Mouse (Mus musculus): ENCODE data around the gene Psme1.

Gene Psme1

GRCm38 (mm10) chr14:55571760-55572159 is 6.2 kb upstream of the Psme1 start:
- in situ Hi-C loops (cut with MboI): no loop called here

- in situ Hi-C loops (cut with MboI): no loop called here
Measured at GRCm38 (mm10) chr14:55575302-55575701, 2.6 kb upstream of the Psme1 start, which contains the start of gene Fitm1. TSS of gene Fitm1 (plus strand) at chr14:55575617.

GRCm38 (mm10) chr14:55575711-55576110 is 2.2 kb upstream of the Psme1 start:
- in situ Hi-C loops (cut with MboI): no loop called here

- in situ Hi-C loops (cut with MboI): no loop called here
Measured at GRCm38 (mm10) chr14:55576376-55576775, 1.5 kb upstream of the Psme1 start.

- in situ Hi-C loops (cut with MboI): no loop called here
Measured at GRCm38 (mm10) chr14:55578668-55579269, 846 bp downstream of the Psme1 start.

GRCm38 (mm10) chr14:55579511-55580496 is 1.9 kb downstream of the Psme1 start:
- in situ Hi-C loops (cut with MboI): no loop called here

DNA sequence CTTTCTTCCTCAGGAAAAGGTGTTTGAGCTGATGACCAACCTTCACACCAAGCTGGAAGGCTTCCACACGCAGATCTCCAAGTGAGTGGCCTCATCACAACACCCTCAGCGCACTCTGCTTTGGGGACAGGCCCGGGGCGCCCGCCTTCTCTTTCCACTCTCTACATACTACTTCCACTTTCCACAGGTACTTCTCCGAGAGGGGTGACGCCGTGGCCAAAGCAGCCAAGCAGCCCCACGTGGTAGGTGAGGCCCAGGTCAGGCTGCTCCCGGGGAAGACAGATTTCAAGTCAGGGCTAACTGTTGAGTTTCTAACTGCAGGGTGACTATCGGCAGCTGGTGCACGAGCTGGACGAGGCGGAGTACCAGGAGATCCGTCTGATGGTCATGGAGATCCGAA is 2.8 kb downstream of the Psme1 start:
- in situ Hi-C loops (cut with MboI): no loop called here

DNA sequence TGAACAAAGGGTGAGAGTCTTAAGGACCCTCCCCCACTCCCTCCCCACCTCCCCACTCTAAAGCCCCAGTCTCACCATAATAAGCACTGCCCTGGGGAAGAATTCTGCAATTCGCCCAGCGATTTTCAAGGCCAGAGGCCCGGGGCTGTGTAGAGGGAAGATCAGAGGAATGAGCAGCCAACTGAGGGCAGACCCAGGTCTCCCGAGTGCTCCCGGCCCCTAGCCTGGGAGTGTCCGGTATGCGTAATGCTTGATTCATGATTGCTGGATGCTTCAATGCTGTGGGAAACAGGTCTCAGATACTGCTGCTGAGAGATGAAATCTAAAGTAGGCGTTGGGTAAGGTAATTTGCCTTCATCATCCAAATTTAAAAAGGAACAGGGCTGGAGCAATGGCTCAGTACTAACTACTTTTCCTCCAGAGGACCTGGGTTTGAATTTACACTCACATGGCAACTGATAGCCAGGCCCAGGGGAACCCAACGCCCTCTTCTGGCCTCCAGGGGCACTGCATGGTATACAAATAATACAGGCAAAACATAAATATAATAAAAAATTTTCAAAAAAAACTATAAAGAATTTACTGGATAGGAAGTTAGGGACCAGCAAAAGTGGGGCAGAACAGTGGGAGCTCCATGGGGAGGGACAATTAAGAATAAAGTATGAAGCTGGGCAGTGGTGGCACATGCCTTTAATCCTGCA is 4.2 kb downstream of the Psme1 start:
- in situ Hi-C loops (cut with MboI): no loop called here

GRCm38 (mm10) chr14:55584303-55584701 is 6.4 kb downstream of the Psme1 start:
- in situ Hi-C loops (cut with MboI): no loop called here

- in situ Hi-C loops (cut with MboI): no loop called here
Measured at GRCm38 (mm10) chr14:55584702-55585565, 7.0 kb downstream of the Psme1 start, which contains the start of gene Emc9. TSS of gene Emc9 (minus strand) at chr14:55585302.

GRCm38 (mm10) chr14:55585566-55585960 is 7.6 kb downstream of the Psme1 start:
- in situ Hi-C loops (cut with MboI): no loop called here

DNA sequence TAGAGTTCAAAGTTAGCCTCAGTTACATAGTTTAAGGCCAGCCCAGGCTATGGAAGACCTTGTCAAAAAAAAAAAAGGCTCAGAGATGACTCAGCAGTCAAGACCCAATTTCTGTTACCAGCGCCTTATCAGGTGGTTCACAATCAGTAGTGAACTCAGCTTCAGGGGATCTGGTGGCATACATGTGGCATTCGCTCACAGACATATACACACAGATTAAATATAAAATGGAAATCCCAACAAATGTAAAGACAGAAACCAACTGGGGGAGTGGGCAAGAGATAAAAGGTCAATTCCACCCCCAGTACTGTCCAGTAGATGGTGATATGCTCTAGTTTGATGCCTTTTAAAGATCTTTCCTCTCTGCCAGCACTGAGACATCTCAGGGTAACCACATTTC is 8.2 kb downstream of the Psme1 start:
- in situ Hi-C loops (cut with MboI): no loop called here

- in situ Hi-C loops (cut with MboI): no loop called here
Measured at GRCm38 (mm10) chr14:55589271-55589670, 11.3 kb downstream of the Psme1 start.

- in situ Hi-C loops (cut with MboI): no loop called here
Measured at GRCm38 (mm10) chr14:55589771-55590448, 12.0 kb downstream of the Psme1 start.

DNA sequence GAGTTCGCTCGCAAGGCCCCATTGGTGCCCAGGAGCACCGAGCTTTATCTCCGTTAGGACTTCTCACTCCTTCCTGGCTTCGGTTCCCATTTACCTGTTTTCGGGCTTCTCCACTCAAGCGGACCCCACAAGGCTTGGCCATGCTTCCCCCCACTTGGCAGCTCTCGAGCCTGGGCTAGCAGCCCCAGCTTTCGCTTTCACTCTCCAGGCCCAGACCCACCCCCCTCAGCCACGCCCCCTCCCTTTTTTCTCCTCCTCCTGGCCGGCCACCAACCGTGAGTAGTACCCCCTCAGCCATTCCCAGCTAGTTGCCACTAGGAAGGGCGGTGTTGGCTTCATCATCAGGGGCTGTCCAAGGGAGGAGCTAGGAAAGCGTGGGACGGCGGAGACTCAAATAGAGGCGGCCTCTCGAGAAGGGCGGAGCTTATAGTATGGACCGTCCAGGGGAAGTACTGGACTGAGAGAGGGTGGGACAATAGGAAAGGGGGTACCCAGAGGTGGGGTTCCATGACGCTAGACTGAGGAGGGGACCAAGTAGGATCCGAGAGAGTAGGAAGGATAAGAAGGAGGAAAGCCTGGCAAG is 12.9 kb downstream of the Psme1 start, which contains the start of gene Psme2:
TSS of gene Psme2 (minus strand) at position 366 of the 583 bp plus-strand sequence.
- in situ Hi-C loops (cut with MboI): no loop called here

DNA sequence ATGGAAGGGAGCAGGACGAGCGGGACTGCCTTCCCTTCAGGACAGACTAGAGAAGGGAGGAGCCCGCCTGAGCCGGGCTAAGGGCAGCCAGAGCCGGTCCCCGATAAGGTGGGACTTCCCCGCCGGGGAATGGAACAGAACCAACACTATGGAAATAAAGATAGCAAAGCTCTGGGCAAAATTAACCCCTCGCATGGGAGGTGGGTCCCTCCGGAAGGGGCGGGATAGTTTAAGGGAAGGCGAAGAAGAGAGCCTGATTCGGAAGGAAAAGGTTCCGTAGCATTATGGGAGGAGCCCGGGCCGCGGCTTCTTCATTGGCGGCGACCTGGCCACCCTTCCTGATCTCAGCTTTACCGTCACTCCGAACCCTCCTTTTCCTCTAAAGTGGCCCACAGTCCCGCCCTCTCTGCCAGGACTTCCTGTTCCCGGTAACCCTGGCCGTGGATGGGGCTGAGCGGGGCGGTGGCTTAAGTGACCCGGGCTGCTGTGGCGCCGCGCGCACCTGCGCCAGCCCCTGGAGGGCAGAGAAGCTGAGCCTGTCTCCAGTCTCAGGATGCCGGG is 13.5 kb downstream of the Psme1 start, which contains the start of gene Rnf31:
TSS of gene Rnf31 (plus strand) at position 378 of the 561 bp plus-strand sequence.
- in situ Hi-C loops (cut with MboI): no loop called here

GRCm38 (mm10) chr14:55592226-55592625 is 14.3 kb downstream of the Psme1 start:
- in situ Hi-C loops (cut with MboI): no loop called here

DNA sequence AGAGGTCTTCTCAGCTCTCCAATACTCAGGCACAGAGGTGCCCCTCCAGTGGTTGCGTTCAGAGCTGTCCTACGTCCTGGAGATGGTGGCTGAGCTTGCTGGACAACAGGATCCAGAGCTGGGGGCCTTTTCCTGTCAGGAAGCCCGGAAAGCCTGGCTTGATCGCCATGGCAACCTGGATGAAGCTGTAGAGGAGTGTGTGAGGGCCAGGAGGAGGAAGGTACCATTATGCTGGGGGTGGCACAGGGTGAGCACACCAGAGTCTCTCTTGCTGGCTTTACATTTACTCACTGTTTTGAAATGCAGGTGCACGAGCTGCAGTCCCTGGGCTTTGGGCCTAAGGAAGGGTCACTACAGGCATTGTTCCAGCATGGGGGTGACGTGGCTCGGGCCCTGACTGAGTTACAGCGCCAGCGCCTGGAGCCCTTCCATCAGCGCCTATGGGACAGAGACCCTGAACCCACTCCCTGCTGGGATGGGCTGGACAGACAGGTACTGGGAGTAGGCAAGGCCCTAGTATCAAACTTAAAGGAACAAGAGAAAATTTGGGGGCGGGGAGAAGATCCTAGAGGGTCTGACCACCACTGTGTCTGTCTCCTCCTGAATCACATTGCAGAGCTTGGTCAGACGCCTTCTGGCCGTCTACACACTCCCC is 18.2 kb downstream of the Psme1 start:
- in situ Hi-C loops (cut with MboI): no loop called here
